Mouse (Mus musculus) heart, postnatal 25 days (tissue): ENCODE data around the gene Plscr3. TPM values are rescaled to one million over a fixed set of nuclear protein-coding genes. Genes with fewer than 3 reads are reported as not detected.

Experiments
- DNase-seq: peaks from one replicate; pipeline ENCODE4 v3.0.0; 2022; ENCODE audit warnings: low spot score
- intact Hi-C: fragments of 180-260 bp; cut with DNase I; formaldehyde crosslinking; loops from one replicate; pipeline ENCODE4 v1.15.1; 2025
- total RNA-seq, 2 experiments: library from RNA; stranded (reverse); gene quantifications; 2 replicates each; pipeline ENCODE4 v1.2.3; 2021

Gene Plscr3
- total RNA-seq, 2 experiments from 2014 or later = 24.4 to 24.9 TPM

DNA sequence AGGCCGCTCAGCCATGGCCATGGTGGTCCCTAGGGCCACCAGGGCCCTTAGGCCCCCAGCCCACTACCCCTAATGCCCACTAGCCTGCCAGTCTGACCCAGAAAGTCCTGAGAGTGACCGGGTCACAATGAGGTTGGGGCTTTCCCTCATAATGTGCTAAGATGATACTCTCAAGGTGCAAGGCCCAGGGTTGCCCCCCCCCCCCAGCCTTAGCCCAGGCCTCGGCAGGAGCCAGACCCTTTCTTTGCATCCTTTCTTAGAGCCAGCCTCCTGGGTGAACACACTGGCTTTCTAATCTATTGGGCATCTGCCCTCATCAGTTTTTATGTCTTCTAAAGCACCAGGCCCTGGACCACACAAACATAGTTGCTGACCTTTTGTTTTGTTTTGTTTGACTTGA lies 24.1 kb upstream of the Plscr3 start, which contains the start of gene Spem1:
Spem1 (minus strand) TSS at position 101 of the 400 bp plus-strand sequence.
- intact Hi-C loops = no loop called here
- no peak for DNase-seq

DNA sequence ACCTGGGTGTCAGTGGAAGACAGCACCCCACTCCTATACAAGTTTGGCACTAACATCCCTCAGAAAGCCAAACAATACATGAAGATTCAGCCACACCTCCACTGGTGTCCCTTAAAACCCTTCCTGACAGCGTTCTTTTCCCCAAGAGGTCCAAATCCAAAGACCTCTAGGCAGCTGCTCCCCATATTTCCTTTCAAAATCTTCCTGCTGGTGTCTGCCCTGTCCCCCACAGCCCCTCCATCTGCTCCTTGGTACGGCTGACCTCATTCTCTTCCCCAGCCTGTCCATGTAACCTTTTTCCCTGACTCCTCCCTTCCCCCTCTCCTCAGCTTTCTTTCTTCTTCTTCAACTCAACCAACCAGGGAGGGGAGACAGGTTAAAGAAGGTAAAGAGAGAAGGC lies 22.7 kb upstream of the Plscr3 start:
- intact Hi-C loops = no loop called here
- no peak for DNase-seq

DNA sequence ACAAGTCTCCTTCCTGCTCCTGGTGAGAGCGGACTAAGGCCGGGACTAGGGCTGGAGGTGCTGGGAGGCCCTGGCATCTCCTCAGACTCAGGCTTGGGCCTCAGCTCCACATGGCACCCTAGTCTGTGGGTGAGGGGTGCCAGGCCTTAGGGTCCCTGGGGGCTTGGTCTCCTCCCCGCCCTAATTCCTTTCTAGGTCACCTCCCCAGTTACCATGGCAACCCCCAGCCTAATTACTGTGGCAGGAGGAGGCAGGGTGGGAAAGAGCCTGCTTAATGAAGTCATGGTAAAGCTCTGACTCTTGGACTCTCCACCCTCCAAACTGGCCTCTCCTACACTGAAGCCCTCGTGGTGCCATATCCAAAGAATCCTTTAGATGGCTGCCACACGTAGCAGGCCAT lies 17.3 kb upstream of the Plscr3 start:
- intact Hi-C loops = no loop called here
- DNase-seq = no peak

DNA sequence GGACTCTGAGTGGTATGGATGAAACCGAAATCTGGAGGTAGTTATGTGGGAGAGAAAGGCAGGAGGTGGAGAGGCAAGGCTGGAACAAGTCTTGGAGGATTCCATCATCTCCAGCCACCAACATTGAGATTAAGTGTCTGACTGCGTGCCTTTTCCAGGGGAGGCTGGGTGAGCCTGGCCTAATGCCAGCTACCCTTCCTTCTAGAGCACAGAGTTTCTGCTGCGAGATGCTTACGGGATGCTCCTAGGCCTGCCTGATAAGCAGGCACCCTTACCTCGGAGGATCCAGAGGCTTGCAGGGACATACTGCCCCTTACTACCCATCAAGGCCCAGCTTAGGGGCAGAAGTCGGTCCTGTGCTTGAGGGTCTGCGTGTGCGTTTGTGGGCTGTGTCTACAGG lies 12.6 kb upstream of the Plscr3 start:
- intact Hi-C loops = no loop called here
- DNase-seq = no peak

DNA sequence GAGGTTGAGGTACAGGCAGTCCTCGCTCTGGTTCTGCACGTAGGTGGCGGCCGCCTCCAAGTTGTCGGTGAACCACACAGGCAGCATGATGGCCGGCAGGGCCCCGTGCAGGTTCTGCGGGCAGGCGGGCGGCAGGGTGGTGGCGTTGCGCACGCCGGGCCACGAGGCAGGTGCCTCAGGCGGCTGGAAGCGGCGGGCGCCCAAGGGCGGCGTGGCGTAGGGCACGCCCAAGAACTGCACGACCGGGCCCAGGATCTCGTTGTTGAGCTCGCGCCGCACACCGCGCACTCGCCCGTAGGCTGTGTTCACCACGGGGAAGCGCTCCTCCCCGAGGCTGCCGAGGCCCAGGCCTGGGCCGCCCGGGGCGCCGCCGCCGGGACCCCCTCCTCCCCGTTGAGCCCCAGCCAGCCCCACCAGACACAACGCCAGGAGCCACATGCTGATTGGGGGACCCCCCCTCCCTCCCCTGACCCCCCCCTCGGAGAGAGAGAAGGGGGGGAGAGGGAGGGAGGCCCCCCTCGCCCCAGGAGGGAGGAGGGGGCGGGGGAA lies 12.1 kb upstream of the Plscr3 start:
- DNase-seq = no peak
- intact Hi-C loops = no loop called here

DNA sequence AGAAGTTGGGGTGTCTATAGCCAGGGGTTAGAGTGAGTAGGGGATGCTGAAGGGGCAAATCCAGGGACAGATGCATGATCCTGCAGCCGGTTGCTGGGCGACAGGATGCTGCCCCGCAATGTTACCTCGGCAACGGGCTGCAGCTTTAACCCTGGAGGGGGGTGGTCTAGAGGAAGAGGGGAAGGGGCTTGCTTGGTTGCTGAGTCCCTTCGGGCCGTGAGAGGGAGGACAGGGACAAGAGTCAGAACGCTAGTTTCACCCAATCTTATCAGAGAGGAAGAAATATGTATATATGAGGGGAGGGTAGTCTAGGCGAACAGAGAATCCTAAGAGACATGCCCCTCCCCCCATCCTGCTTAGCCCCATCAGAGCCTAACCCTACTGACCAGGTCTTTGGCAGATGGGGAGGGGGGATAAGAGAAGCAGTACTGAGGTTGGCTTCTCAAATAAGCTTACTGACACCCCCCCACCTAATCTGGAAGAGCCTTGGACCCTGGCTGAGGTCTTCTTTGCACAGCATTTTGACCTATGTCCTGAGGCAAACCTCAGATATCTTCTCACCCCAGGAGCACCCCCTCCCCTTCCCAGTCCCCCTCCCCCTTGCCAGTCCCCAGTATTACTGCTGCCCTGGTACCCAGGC lies 10.7 kb upstream of the Plscr3 start:
- intact Hi-C loops = no loop called here
- no peak for DNase-seq

DNA sequence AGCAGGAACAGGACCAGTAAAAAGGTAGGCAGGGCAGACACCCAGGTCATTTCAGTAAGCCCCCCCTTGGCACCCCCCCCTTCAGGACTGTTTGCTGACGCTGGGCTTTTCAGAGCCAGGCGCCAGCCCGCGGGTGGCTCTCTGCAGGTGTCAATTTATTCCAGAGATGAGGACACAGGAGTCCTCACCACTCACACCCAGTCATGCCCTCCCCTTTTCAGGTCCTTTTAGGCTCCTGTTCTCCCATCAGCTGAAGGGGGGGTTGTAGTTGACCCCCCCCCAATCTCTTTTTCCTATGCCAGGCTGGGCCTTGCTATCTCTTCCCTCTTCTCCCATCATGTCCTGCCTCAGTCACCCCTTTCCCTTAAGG lies 10.2 kb upstream of the Plscr3 start:
- intact Hi-C loops = loop anchor here (2.0 kb wide), 1 partner anchor 37 kb away; no protein-coding TSS in a partner anchor
- no peak for DNase-seq

DNA sequence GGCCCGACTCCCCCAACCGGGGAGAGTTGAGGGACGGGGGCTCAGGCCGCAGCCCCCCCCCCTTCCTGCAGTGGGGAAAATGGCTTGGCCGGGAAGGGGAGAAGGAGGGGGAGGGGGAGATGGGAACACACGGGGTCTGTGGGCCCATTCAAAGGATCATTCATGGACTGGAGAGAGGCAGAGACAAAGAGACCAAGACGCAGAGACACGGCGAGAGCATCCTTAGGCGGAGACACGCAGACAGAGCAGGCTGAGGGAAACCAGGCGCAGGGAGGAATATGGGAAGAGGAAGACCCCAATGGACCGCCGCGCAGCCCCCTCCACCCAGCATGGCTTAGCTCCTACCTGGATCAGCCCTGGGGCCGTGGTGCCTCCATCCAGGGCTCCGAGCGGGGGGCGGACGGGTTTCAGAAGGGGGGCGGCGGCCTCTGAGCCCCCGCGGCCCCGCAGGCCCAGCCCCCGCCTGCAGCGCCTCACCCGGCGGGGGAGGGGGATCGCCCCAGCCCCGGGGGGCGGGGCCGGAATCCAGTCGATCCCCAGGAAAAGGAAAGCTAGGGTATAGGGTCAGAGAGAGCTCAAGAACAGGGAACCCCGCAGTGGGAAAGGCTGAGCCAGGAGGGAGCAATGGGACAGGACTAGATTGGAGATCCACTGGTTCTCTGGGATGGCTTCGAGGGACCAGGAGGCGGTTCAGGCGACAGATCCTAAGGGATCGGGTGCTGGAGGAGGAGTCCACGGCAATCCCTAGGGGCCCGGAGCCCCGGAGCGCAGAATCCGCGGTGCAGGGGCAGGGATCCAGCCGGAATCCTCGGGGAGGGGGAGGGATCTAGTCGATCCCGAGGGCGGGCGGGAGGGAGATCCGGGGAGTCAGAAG lies 9.2 kb upstream of the Plscr3 start:
- intact Hi-C loops = loop anchor here (2.0 kb wide), 1 partner anchor 38 kb away; no protein-coding TSS in a partner anchor
- no peak for DNase-seq

DNA sequence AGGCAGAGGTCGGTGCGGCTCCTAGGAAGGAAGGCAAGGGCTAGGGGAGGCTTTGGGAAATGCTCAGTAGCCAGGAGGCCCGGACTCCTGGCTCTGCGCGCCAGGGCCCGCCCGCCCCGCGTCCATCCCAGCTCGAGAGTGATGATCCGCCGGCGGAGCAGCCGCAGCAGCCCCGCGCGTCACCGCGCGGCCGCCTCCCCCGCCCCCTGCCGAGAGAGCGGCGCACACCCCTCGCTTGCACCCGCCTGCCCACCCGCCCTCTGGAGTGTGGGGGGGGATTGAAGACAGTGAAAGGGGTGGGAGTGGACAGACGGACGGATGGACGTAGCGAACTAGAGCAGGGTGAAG lies 8.6 kb upstream of the Plscr3 start, which contains the start of gene Nlgn2:
Nlgn2 (minus strand) TSS at position 181 of the 348 bp plus-strand sequence.
- intact Hi-C loops = loop anchor here (2.0 kb wide), 1 partner anchor 39 kb away; no protein-coding TSS in a partner anchor
- no peak for DNase-seq

DNA sequence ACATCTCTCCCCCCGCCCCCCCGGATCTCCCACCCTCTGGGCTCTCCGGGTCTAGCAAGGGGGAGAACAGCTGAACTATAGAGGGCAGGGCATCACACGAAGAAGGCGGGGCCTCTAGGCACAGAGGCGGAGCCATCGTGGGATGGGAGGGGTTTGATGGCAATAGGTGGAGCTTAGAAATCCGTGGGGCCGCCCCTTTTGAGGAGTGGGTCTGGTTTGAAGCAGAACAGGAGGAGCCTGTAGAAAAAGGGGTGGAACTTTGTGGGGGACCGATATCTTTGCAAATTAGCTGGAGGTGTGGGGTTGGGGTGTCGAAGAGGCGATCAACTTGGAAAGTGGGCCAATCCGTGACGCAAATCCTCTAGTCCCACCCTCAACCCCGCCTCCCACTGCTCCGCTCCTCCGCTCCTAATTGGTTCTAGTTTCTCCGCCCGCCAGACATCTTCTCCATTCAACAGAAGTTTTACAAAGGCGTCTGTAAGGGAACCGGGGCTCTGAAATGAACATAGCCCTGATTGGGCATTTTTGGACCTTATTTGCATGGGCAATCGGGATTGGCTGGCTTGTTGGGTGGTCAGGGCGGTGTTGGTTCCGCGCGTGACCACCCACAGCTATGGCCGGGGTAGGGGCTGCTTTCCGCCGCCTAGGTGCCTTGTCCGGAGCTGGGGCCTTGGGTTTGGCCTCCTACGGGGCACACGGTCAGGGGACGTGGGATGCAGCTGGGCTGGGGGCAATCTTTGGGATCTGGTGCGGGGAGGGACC lies 8.0 kb upstream of the Plscr3 start, which contains the start of gene Tmem256:
Tmem256 (plus strand) TSS at position 563 of the 762 bp plus-strand sequence.
- DNase-seq = peak; percentile 95
- intact Hi-C loops = loop anchor here (2.0 kb wide), 1 partner anchor 39 kb away; no protein-coding TSS in a partner anchor

DNA sequence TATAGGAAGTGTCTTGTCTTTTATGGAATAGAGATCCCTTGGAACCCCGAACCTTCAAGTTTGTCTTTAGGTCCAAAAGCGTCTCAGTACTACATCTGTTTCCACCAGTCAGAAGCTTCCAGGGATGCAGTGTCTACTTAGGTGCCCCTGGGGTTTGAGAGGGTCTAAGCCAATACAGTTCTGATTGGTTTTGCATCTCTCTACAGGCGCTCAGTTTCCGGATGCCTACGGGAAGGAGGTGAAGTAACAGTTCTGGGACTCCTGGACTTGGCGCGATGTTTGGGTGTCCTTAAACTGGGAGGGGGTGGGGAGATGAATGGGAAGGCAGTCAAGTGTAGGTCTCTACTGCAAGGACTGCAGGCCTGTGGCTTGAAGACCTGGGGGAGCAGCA lies 7.5 kb upstream of the Plscr3 start:
- no peak for DNase-seq
- intact Hi-C loops = no loop called here

DNA sequence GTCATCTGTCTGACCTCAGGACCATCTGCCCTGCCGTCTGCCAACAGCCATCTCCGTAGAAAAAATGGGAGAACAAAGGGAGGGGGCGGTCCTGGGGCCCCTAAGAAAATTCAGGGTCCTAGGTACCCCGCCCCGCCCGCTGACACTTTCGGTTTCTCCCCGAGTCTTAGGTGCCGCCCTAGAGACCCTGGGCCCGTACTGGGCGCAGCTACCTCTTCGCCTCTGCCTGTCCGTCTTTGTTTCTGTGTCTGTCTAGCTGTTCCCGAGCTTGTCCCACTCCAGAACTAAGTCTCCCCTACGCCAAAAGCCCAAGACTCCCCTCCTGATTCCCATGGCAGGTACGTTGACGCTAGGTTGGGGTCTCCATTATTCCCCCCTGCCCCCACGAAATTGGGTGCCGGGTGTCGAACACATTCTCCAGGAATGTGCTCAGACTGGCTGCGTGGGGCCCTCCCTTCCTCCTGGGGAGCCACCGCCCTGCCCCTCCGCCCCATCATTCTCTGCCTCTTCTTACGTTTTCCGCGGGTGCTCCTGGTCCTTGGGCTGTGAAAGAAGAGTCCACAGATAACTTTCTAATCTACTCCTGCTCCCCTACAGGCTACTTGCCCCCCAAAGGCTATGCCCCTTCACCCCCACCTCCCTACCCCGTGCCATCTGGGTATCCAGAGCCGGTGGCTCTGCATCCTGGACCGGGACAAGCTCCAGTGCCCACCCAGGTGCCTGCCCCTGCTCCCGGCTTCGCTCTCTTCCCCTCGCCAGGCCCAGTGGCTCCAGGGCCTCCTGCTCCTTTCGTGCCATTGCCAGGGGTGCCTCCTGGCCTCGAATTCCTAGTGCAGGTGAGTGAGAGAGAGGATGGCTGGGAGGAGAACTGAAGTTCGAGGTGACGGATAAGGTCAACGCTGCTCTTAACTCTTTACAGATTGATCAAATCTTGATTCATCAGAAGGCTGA lies 837 bp downstream of the Plscr3 start:
- intact Hi-C loops = no loop called here
- no peak for DNase-seq

DNA sequence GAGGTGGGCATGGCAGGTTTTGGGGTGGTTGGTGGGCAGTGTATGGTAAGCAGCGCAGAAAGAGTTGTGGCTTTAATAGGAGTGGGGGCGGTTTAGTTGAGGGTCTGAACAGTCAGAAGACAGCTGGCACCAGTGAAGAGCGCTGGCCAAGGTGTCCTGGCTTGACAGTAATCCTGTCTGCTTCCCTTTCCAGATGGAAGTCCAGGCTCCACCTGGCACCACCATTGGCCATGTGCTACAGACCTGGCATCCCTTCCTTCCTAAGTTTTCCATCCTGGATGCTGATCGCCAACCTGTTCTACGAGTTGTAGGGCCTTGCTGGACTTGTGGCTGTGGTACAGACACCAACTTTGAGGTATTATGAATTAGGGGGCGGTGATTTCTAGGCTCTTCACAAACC lies 1.8 kb downstream of the Plscr3 start:
- DNase-seq = no peak
- intact Hi-C loops = no loop called here

DNA sequence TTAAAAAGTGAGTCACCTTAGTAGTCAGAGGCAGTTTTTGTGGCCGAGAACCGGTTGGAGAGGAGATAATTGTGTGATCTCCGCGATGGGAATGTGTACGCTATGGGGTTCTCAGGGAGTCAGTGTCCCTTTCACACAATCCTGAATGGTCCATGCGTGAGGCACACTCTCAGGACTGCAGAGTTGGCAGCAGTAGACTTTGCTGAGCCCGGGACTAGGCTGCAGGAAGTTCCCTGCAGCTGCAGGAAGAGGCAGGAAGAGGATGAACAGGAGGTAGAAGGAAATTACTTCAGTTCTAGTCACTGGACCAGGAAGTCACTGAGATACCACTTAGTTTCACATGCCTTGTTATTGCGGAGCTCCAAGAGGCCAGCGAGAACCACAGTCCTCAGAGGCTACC lies 3.0 kb downstream of the Plscr3 start:
- DNase-seq = no peak
- intact Hi-C loops = no loop called here

DNA sequence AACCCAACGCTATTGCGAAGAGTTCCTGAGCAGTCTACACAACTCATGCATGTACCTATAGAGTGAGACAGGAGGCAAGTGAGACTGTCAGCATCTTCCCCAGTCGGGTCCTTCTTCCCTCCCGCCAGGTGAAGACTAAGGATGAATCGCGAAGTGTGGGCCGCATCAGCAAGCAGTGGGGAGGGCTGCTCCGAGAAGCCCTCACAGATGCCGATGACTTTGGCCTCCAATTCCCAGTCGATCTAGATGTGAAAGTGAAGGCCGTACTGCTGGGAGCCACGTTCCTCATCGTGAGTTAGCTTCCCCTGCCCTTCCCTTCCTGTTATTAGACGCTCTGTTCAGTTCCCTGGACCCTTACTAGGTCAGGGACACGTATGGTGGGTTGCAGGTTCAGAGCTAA lies 3.7 kb downstream of the Plscr3 start:
- intact Hi-C loops = no loop called here
- no peak for DNase-seq

DNA sequence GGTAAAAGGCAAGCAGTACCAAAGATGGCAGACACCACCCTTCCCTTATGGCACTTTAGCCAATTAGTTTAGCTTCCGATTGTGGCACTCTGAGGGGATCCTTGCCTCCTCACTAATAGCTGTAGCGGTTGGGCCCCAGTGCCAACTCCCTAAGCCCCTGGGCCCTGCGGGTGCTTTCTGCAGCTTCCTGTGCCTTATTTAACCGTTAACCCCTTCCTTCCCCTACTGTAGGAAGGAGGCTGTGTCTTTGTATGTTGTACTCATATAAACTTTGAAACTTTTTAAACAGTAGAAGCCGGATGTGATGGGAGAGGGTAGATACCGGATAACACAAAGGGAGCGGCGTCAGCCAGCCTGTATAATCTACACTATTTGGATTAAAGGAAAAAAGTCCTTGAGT lies 4.6 kb downstream of the Plscr3 start:
- no peak for DNase-seq
- intact Hi-C loops = no loop called here

DNA sequence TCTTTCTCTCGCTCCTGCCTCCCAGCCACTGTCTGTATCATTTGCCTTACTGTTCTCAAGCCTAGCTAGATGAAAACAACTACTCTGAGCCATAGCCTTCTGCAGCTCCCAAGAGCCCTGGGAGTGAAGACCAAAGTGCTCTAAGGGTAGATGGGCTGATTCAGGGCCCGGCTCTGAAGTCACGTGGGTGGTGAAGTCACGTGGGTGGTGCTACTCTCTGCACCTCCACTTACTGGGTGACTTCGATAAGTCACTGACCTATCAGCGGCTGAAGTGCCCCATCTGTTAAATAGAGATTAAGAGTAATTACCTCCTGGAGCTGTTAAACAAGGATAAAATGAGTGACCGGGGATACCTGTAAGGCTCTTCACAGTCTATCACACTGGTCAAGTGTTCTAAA lies 7.8 kb downstream of the Plscr3 start:
- intact Hi-C loops = loop anchor here (2.0 kb wide), 1 partner anchor 23 kb away; no protein-coding TSS in a partner anchor
- DNase-seq = no peak

DNA sequence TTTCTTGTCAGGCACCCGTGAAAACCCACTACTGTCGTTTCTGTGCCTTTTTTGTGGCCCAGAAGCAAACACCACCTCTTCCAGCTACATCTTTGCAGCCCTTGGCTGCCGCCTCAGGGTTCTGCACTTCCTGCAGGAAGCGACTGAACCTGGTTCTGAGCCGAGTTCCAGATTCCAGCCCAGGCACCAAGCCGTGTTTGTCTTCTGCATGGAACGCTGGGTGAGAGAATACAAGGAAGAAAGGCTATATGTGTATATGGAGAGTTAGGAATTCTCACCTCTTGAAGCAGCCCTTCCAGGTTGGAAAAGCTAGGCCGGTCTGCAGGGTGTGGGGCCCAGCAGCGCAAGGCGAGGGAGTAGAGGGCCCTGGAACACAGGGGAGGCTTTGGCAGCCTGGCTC lies 8.5 kb downstream of the Plscr3 start:
- no peak for DNase-seq
- intact Hi-C loops = loop anchor here (2.0 kb wide), 1 partner anchor 22 kb away; no protein-coding TSS in a partner anchor

DNA sequence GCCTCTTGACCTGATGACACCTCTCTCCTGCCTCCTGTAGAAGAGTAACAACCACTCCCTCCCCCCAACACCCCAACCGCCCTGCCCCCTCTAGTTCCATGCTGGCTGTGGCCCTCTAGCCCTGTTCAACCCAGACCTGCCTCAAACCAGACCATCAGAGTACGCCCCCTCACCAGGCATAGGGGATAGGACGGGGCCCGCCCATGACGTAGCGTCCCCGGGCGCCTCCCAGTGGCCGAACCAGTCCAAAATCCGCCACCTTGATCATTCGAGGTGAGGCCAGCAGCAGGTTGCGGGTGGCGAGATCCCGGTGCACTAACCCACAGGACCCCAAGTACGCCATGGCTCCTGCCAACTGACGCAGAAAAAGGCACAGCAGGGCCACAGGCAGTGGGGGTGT lies 9.2 kb downstream of the Plscr3 start:
- intact Hi-C loops = loop anchor here (2.0 kb wide), 1 partner anchor 21 kb away; no protein-coding TSS in a partner anchor
- no peak for DNase-seq
